Mouse (Mus musculus) embryonic fibroblast, embryonic 13.5 days (primary cell): Measurements from ENCODE around the gene Kcne4.

Experiments
- CTCF ChIP-seq: IDR thresholded peaks from 2 replicates; pipeline ENCODE4 v1.5.1; 2011; ENCODE audit warnings: mild to moderate bottlenecking, control low read depth, low read length, moderate library complexity, borderline replicate concordance; ENCODE audit not compliant: insufficient read depth
- POLR2A ChIP-seq: IDR thresholded peaks from 2 replicates; pipeline ENCODE4 v1.6.1; 2011; ENCODE audit warnings: low read depth, mild to moderate bottlenecking, control low read depth, low read length, moderate library complexity

GRCm38 (mm10) chr1:78866455-78866854 is 49.9 kb downstream of the Kcne4 start:
- TF ChIP-seq CTCF (no peak), POLR2A (no peak)
